Mouse (Mus musculus): ENCODE results near the gene Kcna7. TPM values are rescaled to one million over a fixed set of nuclear protein-coding genes. Genes with fewer than 3 reads are reported as not detected.
"Not testable (repeated sequence)": the region's sequence is repeated elsewhere in the genome, so short reads cannot be mapped to it uniquely, and the experiment has no call there.

Kcna7 gene
- polyA plus RNA-seq, 1 experiment: 0.06 TPM

- no peak for DNase-seq (ENCODE audit: low read depth, low spot score)
- WGBS: 86% methylated on average over 1 of the region's 1 CpGs
These were observed 29.4 kb upstream of the Kcna7 start for GRCm38 (mm10) chr7:45376057-45376456.

GRCm38 (mm10) chr7:45386077-45386476 lies 19.4 kb upstream of the Kcna7 start:
- WGBS: 97% methylated on average over 3 of the region's 3 CpGs

GRCm38 (mm10) chr7:45395129-45395541 lies 10.3 kb upstream of the Kcna7 start:
- under 1% methylated on average over 19 of the region's 20 CpGs for WGBS
- peak; percentile 8 for DNase-seq (ENCODE audit: low read depth, low spot score)

More at GRCm38 (mm10) chr7:45386077-45386476, 19.4 kb upstream of the Kcna7 start:
- DNase-seq (ENCODE audit: low read depth, low spot score): no peak

DNA sequence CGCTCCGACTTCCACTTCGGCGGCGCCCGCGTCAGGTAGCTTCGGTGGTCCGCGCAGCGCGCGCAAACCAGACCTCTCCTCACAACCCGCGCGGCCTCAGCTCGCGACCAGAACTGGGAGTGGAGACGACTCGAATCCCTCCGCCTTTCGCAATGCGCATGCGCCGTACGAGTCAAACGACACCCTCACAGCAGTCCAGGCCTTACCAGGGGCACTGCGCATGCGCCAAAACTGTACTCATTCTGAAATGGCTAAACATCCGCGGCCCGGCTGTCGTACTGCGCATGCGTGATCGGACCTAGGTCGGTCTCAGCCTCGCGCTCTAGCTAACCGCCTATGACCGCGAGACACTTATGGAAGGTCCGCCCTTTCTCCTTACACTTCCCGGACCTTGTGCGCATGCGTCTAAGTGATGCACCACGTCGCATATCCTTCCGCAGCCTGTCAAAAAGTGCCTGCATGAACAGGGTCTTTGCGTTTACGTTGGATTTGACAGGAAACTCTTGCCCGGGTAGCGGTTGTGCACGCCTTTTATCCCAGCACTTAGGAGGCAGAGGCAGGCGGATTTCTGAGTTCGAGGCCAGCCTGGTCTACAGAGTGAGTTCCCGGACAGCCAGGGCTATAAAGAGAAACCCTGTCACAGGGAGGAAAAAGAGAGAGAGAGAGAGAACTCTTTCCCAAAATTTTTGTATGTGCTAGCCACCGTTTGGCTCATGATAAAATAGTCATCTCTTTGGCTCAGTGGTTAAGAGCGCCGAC lies 9.7 kb upstream of the Kcna7 start, which contains the start of gene Snrnp70:
Gene Snrnp70 (minus strand): TSS at position 165 of the 759 bp plus-strand sequence.
- peak; percentile 99 for DNase-seq (ENCODE audit: low read depth, low spot score)
- WGBS: under 1% methylated on average over 60 of the region's 60 CpGs

- 2% methylated on average over 3 of the region's 3 CpGs for WGBS
- not testable (repeated sequence) for DNase-seq (ENCODE audit: low read depth, low spot score)
These were observed 9.1 kb upstream of the Kcna7 start for GRCm38 (mm10) chr7:45396337-45396775.

- WGBS: 57% methylated on average over 2 of the region's 2 CpGs
These were observed 8.7 kb upstream of the Kcna7 start for GRCm38 (mm10) chr7:45396787-45397186.

DNA sequence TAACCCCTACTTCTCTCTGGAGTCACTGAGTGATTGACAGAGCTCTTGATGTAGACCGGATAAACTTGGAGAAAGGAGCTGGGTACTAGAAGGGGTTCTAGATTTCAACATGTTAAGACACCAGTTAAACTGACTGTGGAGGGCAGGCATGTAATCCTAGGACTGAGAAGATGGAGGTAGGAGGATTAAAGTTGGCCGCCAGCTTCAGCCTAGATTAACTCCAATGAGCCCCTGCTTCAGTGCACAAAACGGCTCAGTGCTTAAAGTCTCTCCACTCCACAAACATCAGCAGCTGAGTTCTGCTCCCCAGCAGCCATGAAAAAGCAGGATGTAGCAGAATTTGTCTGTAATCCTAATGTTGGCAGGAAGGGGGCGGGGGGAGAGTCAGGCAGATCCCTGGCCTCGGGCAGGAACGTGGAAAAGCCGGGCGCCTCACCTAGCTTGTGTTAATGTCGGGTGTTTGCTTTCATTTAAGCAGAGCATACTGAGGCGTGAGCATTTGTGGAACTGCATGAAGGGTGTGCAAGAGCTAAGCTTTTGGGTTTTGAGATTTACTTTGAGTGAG lies 3.9 kb upstream of the Kcna7 start:
- DNase-seq (ENCODE audit: low read depth, low spot score): no peak

More at GRCm38 (mm10) chr7:45396787-45397186, 8.7 kb upstream of the Kcna7 start:
- no peak for DNase-seq (ENCODE audit: low read depth, low spot score)

DNA sequence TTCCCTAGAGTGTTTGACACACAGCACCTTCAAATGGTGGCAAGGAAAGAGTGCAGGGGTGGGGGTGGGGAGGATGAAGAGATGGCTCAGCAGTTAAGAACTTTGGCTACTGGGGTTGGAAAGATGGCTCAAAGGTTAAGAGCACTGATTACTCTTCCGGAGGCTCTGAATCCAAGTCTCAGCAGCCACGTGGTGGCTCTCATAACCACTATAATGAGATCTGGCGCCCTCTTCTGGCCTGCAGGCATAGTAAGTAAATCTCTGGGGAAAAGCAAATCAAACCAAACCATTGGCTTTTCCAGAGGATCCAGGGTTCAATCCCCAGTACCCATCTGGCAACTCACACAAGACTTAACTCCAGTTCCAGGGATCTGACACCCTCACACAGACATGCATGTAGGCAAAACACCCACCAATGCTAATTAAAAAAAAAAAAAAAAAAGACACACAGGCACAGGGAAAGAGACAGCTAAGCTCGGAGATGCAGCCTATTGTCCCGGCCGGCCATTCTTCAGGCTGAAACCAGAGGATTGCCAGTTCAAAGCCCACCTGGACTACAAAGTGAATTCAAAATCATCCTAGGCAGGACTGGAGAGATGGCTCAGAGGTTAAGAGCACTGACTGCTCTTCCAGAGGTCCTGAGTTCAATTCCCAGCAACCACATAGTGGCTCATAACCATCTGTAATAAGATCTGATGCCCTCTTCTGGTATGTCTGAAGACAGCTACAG lies 1.8 kb upstream of the Kcna7 start:
- 39% methylated on average over 6 of the region's 6 CpGs for WGBS
- peak; percentile 63 for DNase-seq (ENCODE audit: low read depth, low spot score)

More for the DNA sequence above, 3.9 kb upstream of the Kcna7 start:
- WGBS: 58% methylated on average over 10 of the region's 10 CpGs

- WGBS: 1% methylated on average over 114 of the region's 114 CpGs
- DNase-seq (ENCODE audit: low read depth, low spot score): no peak
These were observed 1.0 kb downstream of the Kcna7 start for GRCm38 (mm10) chr7:45406157-45407156.

DNA sequence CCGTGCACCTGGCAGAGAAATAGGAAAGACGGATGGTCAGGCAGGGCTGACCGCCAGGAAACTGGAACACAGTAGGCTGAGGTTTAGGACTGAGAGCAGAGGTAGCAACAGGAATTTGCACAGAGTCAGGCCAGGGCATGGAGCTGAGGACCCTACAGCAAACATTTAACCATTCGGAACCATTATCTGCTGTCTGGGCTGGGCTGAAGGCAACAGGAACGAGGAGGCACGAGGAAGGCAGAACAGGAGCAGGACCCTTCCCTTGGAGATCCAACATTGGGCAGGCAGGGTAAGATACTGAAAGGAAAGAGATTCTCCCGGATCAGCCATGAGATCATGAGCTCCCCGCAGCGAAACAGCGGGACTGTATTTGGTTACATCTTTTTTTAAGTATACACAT lies 2.4 kb downstream of the Kcna7 start:
- WGBS: 73% methylated on average over 10 of the region's 10 CpGs
- no peak for DNase-seq (ENCODE audit: low read depth, low spot score)

GRCm38 (mm10) chr7:45408351-45408750 lies 2.9 kb downstream of the Kcna7 start:
- no peak for DNase-seq (ENCODE audit: low read depth, low spot score)
- WGBS: 64% methylated on average over 7 of the region's 7 CpGs

GRCm38 (mm10) chr7:45408949-45409348 lies 3.5 kb downstream of the Kcna7 start:
- WGBS: 85% methylated on average over 17 of the region's 17 CpGs
- DNase-seq (ENCODE audit: low read depth, low spot score): no peak

- DNase-seq (ENCODE audit: low read depth, low spot score): no peak
- 80% methylated on average over 8 of the region's 8 CpGs for WGBS
These were observed 4.2 kb downstream of the Kcna7 start for GRCm38 (mm10) chr7:45409497-45410163.

DNA sequence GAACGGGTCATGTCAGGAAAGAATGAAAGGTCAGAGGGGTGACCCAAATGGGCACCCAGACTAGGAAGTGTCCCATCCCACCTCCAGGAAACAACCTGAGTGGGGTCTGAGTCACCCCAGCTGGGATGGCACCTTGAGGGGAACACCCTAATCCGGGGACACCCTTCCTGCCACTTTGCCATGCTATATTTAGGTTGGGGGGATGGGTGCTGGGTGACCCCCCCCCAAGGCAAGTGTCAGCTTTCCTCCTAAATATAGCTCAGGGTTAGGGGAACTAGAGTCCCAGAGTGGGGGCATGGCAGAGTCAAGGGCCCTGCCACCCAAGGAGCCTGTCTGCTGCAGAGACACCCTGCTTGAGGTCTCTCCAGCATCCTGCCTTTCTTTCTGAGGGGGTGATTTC lies 7.0 kb downstream of the Kcna7 start:
- 74% methylated on average over 2 of the region's 2 CpGs for WGBS

DNA sequence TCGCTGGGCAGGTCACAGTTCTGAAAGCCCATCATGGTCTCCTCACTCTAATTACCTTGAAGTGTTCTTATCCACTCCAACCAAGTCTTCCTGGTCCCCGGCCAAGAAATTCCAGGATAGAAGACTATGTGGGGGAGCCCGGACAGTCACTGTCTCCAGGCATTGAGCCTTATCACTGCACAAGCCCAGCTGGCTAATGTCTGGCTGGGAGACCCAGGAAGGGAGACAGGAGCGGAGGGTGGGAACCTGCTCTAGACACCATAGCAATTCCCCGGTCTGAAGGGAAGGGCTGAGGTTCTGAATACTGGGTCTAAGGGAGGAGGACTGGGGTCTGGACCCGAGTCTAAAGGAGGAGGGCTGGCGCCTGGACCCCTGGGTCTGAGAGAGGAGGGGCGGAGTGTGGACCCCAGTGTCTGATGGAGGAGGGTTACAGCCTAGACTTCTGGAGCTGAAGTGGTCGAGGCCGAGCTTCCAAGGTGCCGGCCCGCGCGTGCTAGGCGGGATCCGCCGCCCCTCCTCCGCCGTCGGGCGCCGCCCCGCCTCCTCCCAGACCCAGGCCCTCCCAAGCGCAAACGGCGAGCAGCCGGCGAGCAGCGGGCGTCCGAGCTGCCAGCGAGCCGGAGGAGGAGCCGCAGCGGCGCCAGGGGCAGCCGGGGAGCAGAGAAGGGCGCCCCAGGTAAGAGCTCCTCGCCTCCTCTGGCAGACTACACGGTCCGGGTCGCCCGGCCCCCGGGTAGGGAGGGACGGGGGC lies 7.8 kb downstream of the Kcna7 start, which contains the start of gene Ntf5:
Gene Ntf5 (plus strand): TSS at position 583 of the 751 bp plus-strand sequence.
- DNase-seq (ENCODE audit: low read depth, low spot score): no peak

More for the DNA sequence above, 7.0 kb downstream of the Kcna7 start:
- no peak for DNase-seq (ENCODE audit: low read depth, low spot score)

GRCm38 (mm10) chr7:45413864-45414739 lies 8.6 kb downstream of the Kcna7 start:
- 4% methylated on average over 27 of the region's 27 CpGs for WGBS
- DNase-seq (ENCODE audit: low read depth, low spot score): no peak

More for the DNA sequence above, 7.8 kb downstream of the Kcna7 start, which contains the start of gene Ntf5:
- WGBS: 2% methylated on average over 42 of the region's 45 CpGs

- no peak for DNase-seq (ENCODE audit: low read depth, low spot score)
- WGBS: 47% methylated on average over 12 of the region's 12 CpGs
These were observed 9.3 kb downstream of the Kcna7 start for GRCm38 (mm10) chr7:45414740-45415224.

Measured in large intestine, adult 2 months (tissue).